Mouse (Mus musculus) megakaryocyte-erythroid progenitor cell, adult 5 weeks (primary cell): ENCODE results near the gene Rbmx2. TPM values are rescaled to one million over a fixed set of nuclear protein-coding genes. Genes with fewer than 3 reads are reported as not detected.

Experiments
- polyA plus RNA-seq: library from polyadenylated mRNA; stranded (reverse); fragments of >175 nt; gene quantifications from 2 replicates; pipeline ENCODE4 v1.2.3, GENCODE M21; 2012

The Rbmx2 gene
- 7.5 and 11.7 TPM in 2 replicates for polyA plus RNA-seq

GRCm38 (mm10) chrX:48694864-48695371 is at the start of gene Rbmx2:
Gene Rbmx2 (plus strand): TSS chrX:48695004.

GRCm38 (mm10) chrX:48674171-48674570 is 20.6 kb upstream of the Rbmx2 start, which contains the start of gene Gpr119:
Gene Gpr119 (minus strand): TSS chrX:48674478.

Other genes starting within 250 kb of the Rbmx2 start
- 19.9 TPM in 2 replicates for gene Elf4, start 231.9 kb upstream of the Rbmx2 start, polyA plus RNA-seq
- 4.5 and 6.4 TPM in 2 replicates for gene Aifm1, start 181.4 kb upstream of the Rbmx2 start, polyA plus RNA-seq
- 0.24 TPM in 2 replicates for gene Rab33a, start 175.7 kb upstream of the Rbmx2 start, polyA plus RNA-seq
- gene Zfp280c, start 100.5 kb upstream of the Rbmx2 start, polyA plus RNA-seq: 0.63 and 1.3 TPM in 2 replicates
- gene Slc25a14, start 71.6 kb upstream of the Rbmx2 start, polyA plus RNA-seq: 0.15 and 0.16 TPM in 2 replicates
- gene Gpr119, start 20.5 kb upstream of the Rbmx2 start, polyA plus RNA-seq: not detected in 2 replicates
- gene Gm595, start 182.7 kb downstream of the Rbmx2 start, polyA plus RNA-seq: not detected in 2 replicates